Mouse (Mus musculus) limb, embryonic 14.5 days (tissue): ENCODE results near the gene Amotl1. TPM values are rescaled to one million over a fixed set of nuclear protein-coding genes. Genes with fewer than 3 reads are reported as not detected.
"Not testable (repeated sequence)": the region's sequence is repeated elsewhere in the genome, so short reads cannot be mapped to it uniquely, and the experiment has no call there.

Experiments
- ATAC-seq: fragments of 200-750 bp; cut with Nextera tagmentation; 2 replicates; pipeline ENCODE4 v1.8.0; 2017; ENCODE audit warnings: low read depth, moderate number of reproducible peaks, moderate TSS enrichment; ENCODE audit not compliant: low FRiP score
- DNase-seq: peaks from one replicate; pipeline ENCODE4 v3.0.0-alpha.2; 2015; ENCODE audit warnings: low spot score
- H3K27ac ChIP-seq: fragments of 300-500 bp; sonication (generic); replicated peaks from 2 replicates; pipeline ENCODE4 v1.5.1; 2014; ENCODE audit warnings: low read depth, mild to moderate bottlenecking, low read length, moderate library complexity, mixed read lengths
- H3K27me3 ChIP-seq: fragments of 300-500 bp; sonication (generic); 2 replicates; pipeline ENCODE4 v1.6.1; 2014; ENCODE audit warnings: low read length, mixed read lengths; ENCODE audit not compliant: control insufficient read depth, insufficient read depth
- H3K36me3 ChIP-seq: fragments of 300-500 bp; sonication (generic); 2 replicates; pipeline ENCODE4 v1.6.1; 2014; ENCODE audit warnings: mild to moderate bottlenecking, low read length, moderate library complexity, mixed read lengths; ENCODE audit not compliant: control insufficient read depth, insufficient read depth
- H3K4me1 ChIP-seq: fragments of 300-500 bp; sonication (generic); 2 replicates; pipeline ENCODE4 v1.6.1; 2014; ENCODE audit warnings: antibody characterized with exemption, low read length, mixed read lengths; ENCODE audit not compliant: control insufficient read depth, insufficient read depth
- H3K4me2 ChIP-seq: fragments of 300-500 bp; sonication (generic); replicated peaks from 2 replicates; pipeline ENCODE4 v1.6.1; 2014; ENCODE audit warnings: low read depth, mild to moderate bottlenecking, low read length, moderate library complexity; ENCODE audit not compliant: severe bottlenecking
- H3K4me3 ChIP-seq: fragments of 300-500 bp; sonication (generic); replicated peaks from 2 replicates; pipeline ENCODE4 v1.5.1; 2014; ENCODE audit warnings: low read length
- H3K9ac ChIP-seq: fragments of 300-500 bp; sonication (generic); 2 replicates; pipeline ENCODE4 v1.6.1; 2014; ENCODE audit warnings: mild to moderate bottlenecking, low read depth, low read length, moderate library complexity; ENCODE audit not compliant: severe bottlenecking
- H3K9me3 ChIP-seq: fragments of 300-500 bp; sonication (generic); 2 replicates; pipeline ENCODE4 v1.6.1; 2016; ENCODE audit warnings: low read length; ENCODE audit not compliant: control insufficient read depth
- POLR2A ChIP-seq: fragments of 200-500 bp; IDR thresholded peaks from 2 replicates; pipeline ENCODE4 v1.8.0; 2012; ENCODE audit warnings: inconsistent platforms, mild to moderate bottlenecking, moderate library complexity, borderline replicate concordance; ENCODE audit not compliant: insufficient read depth, insufficient read length; ENCODE audit errors: extremely low read depth
- WGBS: fragments of 180-500 bp; shearing (Covaris S2); extraction: QIAGEN DNeasy Blood & Tissue Kit; methylation state at CpG from one replicate; pipeline ENCODE4 v1.1.7; 2014; 5-methylcytosine and 5-hydroxymethylcytosine counted together
- polyA plus RNA-seq, 2 experiments: library from polyadenylated mRNA; depleted of rRNA in 1 of 2; stranded (reverse) in 1 of 2; unstranded in 1 of 2; fragments of >200 nt; fragmentation: Nextera tagmentation in 1 of 2; extraction: Ambion mirVana in 1 of 2; gene quantifications; 2 replicates each; pipeline versions ENCODE4 v1.2.1 to v1.2.3; 2012 to 2014

Amotl1 gene
- polyA plus RNA-seq, 2 experiments = 47.7 to 53.9 TPM

DNA sequence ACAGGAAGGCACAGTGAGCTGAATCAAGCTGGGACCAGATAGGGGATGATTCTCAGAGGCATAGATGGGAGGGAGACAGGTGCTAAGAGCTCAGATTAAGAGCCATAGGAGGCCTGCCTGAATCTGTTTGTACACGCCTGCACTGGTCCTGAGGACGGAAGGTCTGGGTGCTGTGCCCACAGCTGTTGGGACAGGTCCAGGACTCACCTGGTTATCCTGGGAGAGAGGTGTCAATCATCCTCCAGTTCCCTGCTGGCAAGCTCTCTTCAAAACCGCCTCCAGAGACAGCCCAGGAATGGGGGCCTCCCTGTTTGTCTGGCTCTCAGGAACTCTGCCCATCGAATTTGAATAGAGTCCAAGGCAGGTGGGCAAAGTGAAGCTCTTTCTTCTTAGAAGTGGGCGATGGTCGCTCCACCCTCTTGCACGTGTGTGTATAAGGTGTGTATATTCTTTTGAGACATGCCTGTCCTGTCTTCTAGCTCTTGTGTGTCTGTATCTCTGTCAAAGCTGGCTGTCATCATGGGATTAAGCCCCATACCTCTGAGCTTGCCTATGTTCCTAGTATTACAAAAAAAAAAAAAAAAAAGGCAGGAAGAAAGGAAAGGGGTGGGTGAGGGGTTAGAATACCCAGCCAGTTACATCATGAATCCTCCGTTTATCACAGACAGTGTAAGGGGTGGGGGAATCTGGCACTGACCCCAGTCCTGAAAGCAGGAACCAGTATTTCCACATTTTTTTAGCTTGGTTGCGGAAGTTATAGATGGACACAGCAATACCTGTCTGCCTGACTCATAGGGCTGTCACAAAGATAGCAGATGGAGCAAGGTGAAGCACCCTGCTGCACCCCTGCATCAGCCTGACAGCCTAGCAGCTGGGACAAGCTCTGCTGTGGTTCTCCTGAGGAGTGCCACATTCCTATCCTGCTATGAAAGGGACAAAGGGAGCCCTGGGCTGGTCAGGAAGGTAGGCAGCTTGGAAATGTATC lies 31.1 kb upstream of the Amotl1 start:
- Histone ChIP-seq H3K4me2 (no peak overlapping the region), H3K4me1 (peaks cover 6% of the 10 kb centered on the region), H3K27ac (no peak overlapping the region), H3K27me3 (no peaks in the 10 kb centered on the region), H3K9me3 (no peaks in the 10 kb centered on the region), H3K36me3 (no peaks in the 10 kb centered on the region), H3K9ac (no peak overlapping the region), H3K4me3 (no peak overlapping the region)
- 57% methylated on average over 9 of the region's 9 CpGs for WGBS
- no peak for TF ChIP-seq POLR2A
- DNase-seq (peak; percentile 62), ATAC-seq (peak; percentile 42; the same call in 1 of the 2 replicates)

DNA sequence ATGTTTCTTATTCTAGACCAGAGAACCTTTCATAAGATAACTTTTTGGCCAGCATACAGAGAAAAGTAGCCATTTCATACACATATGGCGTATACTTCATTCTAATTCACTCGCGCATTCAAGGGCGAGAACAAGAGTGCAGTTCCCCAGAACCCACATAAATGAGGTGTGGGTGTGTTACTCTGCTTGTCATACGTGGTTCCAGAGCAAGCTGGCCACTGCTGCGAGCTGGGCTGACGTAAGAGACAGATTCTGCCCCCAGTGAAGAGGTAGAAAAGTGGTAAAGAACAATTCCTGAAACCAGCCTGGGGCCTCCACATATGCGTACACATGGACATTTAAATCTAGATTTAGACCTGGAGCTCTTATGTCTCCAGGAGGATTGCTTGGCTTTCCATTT lies 29.6 kb upstream of the Amotl1 start:
- TF ChIP-seq POLR2A = no peak
- no peak overlapping the region for H3K27ac ChIP-seq
- H3K4me2 ChIP-seq = no peak overlapping the region
- ATAC-seq = no peak
- no peaks in the 10 kb centered on the region for H3K27me3 ChIP-seq
- no peaks in the 10 kb centered on the region for H3K36me3 ChIP-seq
- H3K9me3 ChIP-seq = no peaks in the 10 kb centered on the region
- no peak overlapping the region for H3K4me3 ChIP-seq
- H3K4me1 ChIP-seq = peaks cover 6% of the 10 kb centered on the region
- 82% methylated on average over 8 of the region's 8 CpGs for WGBS
- DNase-seq = no peak
- H3K9ac ChIP-seq = no peak overlapping the region

DNA sequence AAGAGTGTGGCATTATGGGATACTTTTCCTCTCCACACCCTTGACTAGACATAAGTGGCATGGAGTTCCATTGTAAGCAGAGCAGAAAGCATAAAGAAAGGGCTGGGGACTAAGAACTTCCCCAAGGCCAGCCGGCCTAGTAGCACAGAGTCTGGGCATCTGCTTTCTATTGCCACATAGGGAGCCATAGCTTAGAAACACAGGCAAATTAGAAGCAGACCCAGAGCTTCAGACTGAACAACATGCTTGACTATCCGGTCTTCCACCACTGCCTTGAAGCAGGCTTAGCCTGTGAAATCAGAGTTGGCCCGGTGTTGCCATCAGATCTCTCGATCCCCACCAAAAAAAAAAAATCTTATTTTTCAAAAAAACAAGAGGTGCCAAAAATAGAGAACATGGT lies 28.3 kb upstream of the Amotl1 start:
- no peak for TF ChIP-seq POLR2A
- no peak overlapping the region for H3K4me3 ChIP-seq
- no peaks in the 10 kb centered on the region for H3K9me3 ChIP-seq
- 30% methylated on average over 4 of the region's 4 CpGs for WGBS
- ATAC-seq (peak; percentile 54; the same call in 1 of the 2 replicates), DNase-seq (peak; percentile 47)
- no peak overlapping the region for H3K27ac ChIP-seq
- H3K9ac ChIP-seq = no peak overlapping the region
- H3K27me3 ChIP-seq = no peaks in the 10 kb centered on the region
- no peak overlapping the region for H3K4me2 ChIP-seq
- no peaks in the 10 kb centered on the region for H3K36me3 ChIP-seq
- H3K4me1 ChIP-seq = peaks cover 6% of the 10 kb centered on the region

DNA sequence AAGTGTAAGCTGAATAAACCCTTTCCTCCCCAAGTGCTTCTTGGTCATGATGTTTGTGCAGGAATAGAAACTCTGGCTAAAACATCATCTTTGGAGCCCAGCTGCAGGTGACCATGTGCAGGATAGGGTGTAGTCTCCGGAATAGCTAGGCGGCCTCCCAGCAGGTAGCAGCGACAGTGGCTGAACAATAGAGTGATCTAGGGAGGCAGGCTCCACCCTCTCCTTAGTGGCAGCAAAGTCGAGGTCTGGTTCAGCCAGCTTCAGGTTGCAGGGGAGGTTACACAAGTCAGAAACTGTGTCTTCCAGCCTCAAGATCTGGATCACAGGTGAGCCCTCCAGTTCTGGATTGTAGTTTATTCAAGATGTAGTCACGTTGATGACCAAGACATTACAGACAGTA lies 27.1 kb upstream of the Amotl1 start:
- ATAC-seq, H3K27ac ChIP-seq, H3K4me2 ChIP-seq, DNase-seq, H3K27me3 ChIP-seq, H3K4me1 ChIP-seq, H3K9me3 ChIP-seq, H3K36me3 ChIP-seq, H3K4me3 ChIP-seq, H3K9ac ChIP-seq: not testable (repeated sequence)
- WGBS = 56% methylated on average over 5 of the region's 5 CpGs

DNA sequence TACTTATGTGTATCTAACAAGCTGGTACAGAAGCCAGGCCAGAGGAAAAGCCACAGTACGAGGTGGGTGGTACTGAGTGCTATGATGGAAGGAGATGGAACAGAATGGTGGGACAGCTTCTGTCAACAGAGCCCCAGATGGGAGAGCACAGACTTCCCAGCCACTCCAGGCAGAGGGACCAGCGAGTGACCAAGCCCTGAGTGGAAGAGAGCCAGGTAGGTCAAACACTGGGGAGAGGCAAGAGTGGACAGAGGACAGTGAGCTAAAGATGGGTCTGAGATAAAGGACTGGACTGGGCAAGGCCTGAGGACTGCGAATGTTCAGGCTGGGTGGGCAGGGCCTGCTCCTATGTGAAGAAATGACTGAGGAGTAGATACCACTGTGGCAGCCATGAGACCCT lies 23.5 kb upstream of the Amotl1 start:
- Histone ChIP-seq H3K4me1 (peaks cover 3% of the 10 kb centered on the region; the same call in 1 of the 2 replicates), H3K4me2 (no peak overlapping the region), H3K4me3 (no peak overlapping the region), H3K9me3 (no peaks in the 10 kb centered on the region), H3K27me3 (no peaks in the 10 kb centered on the region), H3K27ac (no peak overlapping the region), H3K9ac (no peak overlapping the region), H3K36me3 (no peaks in the 10 kb centered on the region)
- TF ChIP-seq POLR2A = no peak
- ATAC-seq (no peak), DNase-seq (no peak)
- WGBS = 79% methylated on average over 3 of the region's 3 CpGs
